Mouse (Mus musculus) large intestine, adult 2 months (tissue): ENCODE measurements around the gene Fmo2. TPM values are rescaled to one million over a fixed set of nuclear protein-coding genes. Genes with fewer than 3 reads are reported as not detected.

Experiments
- DNase-seq: peaks from one replicate; pipeline ENCODE4 v3.0.0-alpha.2; 2012; ENCODE audit warnings: low read depth, low spot score
- WGBS: fragments of 180-500 bp; shearing (Covaris S2); methylation state at CpG from one replicate; pipeline ENCODE4 v1.1.7; 2018; 5-methylcytosine and 5-hydroxymethylcytosine counted together
- polyA plus RNA-seq: library from polyadenylated mRNA; depleted of rRNA; stranded (reverse); fragments of >200 nt; gene quantifications from 2 replicates; pipeline ENCODE4 v1.2.3, GENCODE M21; 2012; rRNA removed

The Fmo2 gene
- polyA plus RNA-seq, 1 experiment, result 4.9 TPM

DNA sequence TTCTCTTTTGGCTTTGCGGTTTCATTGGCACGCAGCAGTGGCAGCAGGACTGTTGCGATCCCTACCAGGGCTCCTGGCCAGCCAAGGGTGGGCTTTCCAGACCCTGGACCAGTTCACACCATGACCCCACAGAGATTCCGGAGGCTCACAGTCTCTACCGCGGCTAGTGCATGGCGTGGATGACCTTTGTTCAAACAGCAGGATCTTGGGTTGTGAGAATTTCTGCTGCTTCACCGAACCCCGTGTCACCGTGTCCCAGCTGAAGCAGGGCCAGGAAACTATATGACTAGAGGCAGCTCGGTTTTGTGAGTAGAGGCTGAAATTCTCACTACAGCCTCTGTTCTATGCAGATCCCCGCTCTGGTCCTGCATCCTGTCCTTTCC, 39.8 kb downstream of the Fmo2 start:
- no peak for DNase-seq
- WGBS, result 45% methylated on average over 12 of the region's 12 CpGs

DNA sequence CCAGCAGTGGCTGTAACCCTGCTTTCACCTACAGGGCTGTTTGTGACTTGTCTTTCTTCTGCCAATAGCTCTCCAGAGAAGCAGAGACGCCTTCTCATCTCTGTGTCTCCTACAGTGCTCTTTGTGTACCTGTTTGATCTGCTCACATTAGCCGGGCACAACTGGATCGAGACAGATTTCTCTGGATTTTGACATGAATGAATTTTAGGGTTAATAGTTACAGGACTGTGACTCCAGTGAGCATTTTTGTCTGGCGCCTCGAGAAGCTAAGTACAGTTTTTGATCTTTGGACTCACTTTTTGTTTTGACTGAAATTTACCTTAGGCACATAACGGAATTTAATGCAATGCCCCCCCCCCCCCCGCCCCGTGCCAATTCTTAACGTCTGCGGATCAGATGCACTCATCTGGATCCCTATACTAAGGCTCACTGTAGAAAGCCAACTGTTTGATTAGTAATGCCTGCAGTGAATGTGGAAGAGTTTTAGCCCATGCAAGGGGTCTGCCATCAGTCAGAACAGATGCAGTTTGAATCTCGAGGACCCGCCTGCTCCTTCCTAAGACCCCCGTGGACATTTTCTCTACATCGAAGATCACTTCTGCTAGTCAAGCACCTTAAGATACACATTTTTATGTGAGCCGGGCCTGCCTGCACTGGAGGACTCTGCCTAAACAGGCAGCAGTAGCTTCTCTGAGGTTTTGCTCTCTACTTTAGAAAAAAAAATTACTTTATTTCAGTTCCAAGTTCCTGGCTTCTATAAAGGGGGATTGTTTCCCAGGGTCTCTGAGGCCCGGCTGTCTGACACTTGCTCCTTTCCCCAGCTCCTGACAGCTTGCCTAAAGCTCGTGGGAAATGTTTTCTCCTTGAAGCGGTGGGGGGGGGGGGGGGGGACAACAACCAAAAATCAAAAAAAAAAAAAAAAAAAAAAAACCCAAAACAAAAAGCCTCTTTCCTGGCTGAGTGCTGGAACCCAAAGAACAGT, 40.5 kb downstream of the Fmo2 start:
- 56% methylated on average over 18 of the region's 18 CpGs for WGBS

DNA sequence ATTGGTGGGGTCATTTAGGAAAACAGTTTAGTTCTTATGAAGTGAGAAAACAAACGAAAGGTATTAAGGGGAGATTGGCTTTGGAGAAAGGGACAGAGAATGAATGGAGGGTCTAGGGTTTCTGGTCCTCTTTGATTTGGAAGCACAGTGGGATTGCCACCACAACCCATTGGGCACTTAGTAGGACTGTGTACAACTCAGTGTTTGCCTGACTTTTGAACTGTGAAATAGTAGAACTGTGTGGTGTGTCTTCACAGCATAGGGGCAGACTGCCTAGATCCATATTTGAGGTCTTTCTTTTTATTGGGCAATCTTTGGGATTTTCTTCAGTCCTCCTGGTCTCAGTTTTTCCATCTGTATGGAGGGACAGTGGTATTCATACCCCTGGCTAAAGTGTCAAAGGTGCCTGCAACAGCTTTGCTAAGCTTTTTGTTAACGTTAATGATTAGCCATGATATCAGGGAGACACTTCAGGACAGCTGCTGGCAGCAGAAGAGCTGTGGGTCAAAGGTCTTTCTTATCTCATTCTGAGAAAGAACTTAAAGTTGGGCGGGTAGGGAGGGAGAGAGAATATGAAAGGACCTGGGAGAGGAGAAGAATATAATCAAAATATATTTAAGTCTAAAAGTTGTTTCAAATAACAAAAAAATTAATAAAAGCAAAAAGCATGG, 44.6 kb downstream of the Fmo2 start:
- DNase-seq, result peak; percentile 44
- WGBS, result 39% methylated on average over 3 of the region's 3 CpGs

More for the DNA sequence above, 40.5 kb downstream of the Fmo2 start:
- no peak for DNase-seq

DNA sequence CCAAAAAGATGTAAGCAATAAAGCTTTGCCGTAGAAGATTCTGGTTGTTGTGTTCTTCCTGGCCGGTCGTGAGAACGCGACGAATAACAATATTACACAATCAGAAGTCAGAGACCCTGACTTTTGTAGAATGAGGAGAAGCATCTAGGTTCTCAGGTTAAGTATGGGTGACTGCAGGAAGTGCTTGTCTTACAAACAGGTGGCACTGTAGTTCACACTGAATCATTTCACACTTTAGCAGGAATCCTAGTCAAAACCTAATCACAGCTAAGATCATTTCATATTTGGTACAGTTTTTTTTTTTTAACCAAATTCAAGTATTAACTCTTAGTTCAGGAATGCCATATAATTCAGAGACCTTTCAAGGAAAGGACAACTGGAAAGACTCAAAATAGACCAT, 51.0 kb downstream of the Fmo2 start:
- WGBS, result 94% methylated on average over 6 of the region's 6 CpGs

DNA sequence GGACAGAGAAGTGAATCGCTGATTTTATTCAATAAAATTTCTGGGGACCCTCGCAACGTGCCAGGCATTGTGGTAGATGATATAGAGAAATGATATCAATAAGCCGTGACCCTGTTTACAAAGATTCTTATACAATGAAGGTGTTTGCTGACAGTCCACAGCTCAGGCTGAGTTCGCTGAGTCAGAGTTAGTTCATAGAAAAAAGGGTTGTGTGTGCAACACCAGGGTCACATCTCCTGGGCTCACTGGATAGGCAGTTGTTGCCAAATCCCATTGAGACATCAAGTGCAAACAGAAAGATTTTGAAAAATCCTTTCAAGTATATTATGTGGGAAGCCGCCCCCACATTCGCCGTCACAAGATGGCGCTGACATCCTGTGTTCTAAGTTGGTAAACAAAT, 58.3 kb downstream of the Fmo2 start:
- DNase-seq, result no peak
- WGBS, result 95% methylated on average over 9 of the region's 9 CpGs

More for the DNA sequence above, 51.0 kb downstream of the Fmo2 start:
- no peak for DNase-seq

DNA sequence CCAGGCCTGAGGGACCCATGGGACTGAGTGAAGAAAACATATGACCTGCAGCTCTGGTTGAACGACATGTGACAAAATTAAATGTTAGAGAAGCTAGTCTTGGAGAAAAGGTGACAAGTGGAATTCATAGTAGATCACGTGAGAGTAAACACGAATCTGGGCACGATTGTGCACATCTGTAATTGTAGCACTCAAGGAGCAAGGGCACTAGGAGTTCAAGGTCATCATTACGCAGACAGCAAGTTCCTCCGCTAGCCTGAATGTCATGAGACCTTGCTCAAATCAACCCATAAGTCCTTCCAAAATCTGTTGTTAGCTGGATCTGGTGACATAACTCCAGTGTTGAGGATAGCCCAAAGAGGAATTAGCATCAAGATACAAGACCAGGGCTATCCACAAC, 59.5 kb downstream of the Fmo2 start:
- DNase-seq, result no peak
- WGBS, result 88% methylated on average over 6 of the region's 6 CpGs

DNA sequence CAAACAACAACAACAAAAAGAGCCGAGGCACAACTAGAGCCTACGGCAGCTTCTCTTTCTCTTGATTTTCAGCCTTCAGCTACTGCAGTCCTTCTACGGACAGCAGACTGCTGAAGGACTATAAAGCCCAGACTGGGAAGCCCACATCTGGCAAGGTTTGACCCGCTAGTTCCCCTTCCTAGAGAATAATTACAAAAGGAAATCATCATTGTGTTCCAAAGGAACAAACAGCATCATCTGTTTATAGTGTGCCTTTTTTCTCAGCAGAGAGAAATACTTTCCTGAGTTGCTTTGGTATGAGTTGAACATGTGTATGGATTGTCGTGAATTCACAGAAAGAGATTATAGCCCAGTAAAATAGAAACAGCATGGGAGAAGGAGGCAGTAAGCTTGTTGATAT, 64.2 kb downstream of the Fmo2 start:
- WGBS, result 77% methylated on average over 5 of the region's 5 CpGs
- DNase-seq, result no peak

DNA sequence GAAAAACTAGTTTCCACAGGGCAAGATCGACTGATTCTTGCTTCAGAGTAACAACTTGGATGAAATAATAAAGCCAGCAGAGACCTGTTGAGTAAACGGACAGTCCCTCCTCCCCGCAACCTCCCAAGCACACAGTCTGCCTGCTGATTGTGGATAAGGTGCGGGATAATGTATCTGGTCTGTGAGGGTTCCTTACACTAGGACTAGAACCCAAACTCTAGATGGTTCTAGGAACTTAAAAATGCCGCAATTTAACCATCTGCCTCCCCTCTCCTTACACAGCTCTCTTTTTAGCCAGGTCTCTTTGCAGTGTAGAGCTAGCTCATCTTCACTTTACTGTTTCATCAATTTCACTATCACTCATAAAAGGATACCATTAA, 66.0 kb downstream of the Fmo2 start:
- WGBS, result 67% methylated on average over 5 of the region's 5 CpGs
- DNase-seq, result no peak

DNA sequence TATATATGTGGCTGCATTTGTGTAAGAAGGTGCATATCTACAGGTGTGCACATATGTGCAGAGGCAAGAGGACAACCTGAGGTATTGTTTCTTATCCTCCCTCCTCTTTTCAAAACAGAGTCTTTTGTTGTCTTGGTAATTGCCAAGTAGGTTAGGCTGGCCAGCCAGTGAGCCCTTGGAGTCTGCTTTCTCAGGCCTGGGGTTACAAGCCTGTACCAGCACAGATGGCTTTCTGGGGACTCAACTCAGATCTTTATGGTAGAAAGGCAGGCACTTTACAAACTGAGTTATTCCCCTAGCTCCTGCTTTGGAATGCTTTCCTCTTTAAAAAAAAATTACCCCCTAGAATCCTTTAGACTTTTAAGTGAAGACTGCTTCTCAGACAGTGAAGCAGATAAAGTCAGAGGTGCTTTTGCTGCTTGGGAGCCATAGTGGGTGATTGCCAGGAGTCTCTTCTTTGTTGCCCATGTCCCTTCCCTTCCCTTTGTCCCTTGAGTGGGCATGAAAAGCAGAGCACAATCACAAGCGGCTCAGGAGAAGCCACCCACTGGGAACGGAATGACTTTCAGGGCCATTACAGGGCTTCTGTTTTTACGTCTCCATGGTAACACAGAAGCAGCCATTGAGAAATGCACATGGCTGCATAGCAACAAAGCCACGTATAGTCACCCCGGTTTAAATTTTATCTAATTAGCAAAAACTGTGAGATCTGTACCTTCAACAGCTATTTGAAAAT, 66.5 kb downstream of the Fmo2 start:
- no peak for DNase-seq
- 24% methylated on average over 5 of the region's 5 CpGs for WGBS

Other genes with a start within 250 kb of the Fmo2 start
- not detected in 2 replicates for gene Myocos, start 240.5 kb downstream of the Fmo2 start, polyA plus RNA-seq
- 16.4 and 27.5 TPM in 2 replicates for gene Prrc2c, start 158.2 kb downstream of the Fmo2 start, polyA plus RNA-seq
- 13.7 and 37.2 TPM in 2 replicates for gene Fmo4, start 84.8 kb downstream of the Fmo2 start, polyA plus RNA-seq
- 2.5 and 5.2 TPM in 2 replicates for gene Fmo1, start 32.1 kb downstream of the Fmo2 start, polyA plus RNA-seq
- not detected in 2 replicates for gene Fmo6, start 38.8 kb upstream of the Fmo2 start, polyA plus RNA-seq
- not detected in 2 replicates for gene Fmo3, start 85.8 kb upstream of the Fmo2 start, polyA plus RNA-seq
- not detected in 2 replicates for gene Mroh9, start 186.9 kb upstream of the Fmo2 start, polyA plus RNA-seq